Mouse (Mus musculus): ENCODE measurements around the gene Rgs10.

The Rgs10 gene

GRCm38 (mm10) chr7:128417930-128418779, at the start of gene Rgs10:
Rgs10 (minus strand) TSS chr7:128418758.
- ChIA-PET CTCF (interaction anchor here in 1 of 4 experiments (0.7 kb wide), 1 partner anchor 287 kb away, joined by 4 read pairs; no protein-coding TSS in a partner anchor), POLR2A (interaction anchor here in 3 of 4 experiments (0.5 to 1.7 kb wide), 6 partner anchors 18 to 1783 kb away, joined by 3 to 8 read pairs (median 5); no protein-coding TSS in a partner anchor)

- ChIA-PET CTCF (interaction anchor here (0.5 to 3.0 kb wide), 8 partner anchors 8 to 265 kb away, joined by 3 to 17 read pairs (median 4); no protein-coding TSS in a partner anchor), POLR2A (interaction anchor here (0.6 to 4.8 kb wide), 85 partner anchors 9 to 1292 kb away, joined by 3 to 54 read pairs (median 6); partner anchors contain the start of genes 9130023H24Rik (in 2 of the 4), Bag3 (in 2 of the 4), Inpp5f (in 1 of the 4) and Kat8 (in 1 of the 4))
Observed at GRCm38 (mm10) chr7:128462406-128462805, 43.8 kb upstream of the Rgs10 start.

DNA sequence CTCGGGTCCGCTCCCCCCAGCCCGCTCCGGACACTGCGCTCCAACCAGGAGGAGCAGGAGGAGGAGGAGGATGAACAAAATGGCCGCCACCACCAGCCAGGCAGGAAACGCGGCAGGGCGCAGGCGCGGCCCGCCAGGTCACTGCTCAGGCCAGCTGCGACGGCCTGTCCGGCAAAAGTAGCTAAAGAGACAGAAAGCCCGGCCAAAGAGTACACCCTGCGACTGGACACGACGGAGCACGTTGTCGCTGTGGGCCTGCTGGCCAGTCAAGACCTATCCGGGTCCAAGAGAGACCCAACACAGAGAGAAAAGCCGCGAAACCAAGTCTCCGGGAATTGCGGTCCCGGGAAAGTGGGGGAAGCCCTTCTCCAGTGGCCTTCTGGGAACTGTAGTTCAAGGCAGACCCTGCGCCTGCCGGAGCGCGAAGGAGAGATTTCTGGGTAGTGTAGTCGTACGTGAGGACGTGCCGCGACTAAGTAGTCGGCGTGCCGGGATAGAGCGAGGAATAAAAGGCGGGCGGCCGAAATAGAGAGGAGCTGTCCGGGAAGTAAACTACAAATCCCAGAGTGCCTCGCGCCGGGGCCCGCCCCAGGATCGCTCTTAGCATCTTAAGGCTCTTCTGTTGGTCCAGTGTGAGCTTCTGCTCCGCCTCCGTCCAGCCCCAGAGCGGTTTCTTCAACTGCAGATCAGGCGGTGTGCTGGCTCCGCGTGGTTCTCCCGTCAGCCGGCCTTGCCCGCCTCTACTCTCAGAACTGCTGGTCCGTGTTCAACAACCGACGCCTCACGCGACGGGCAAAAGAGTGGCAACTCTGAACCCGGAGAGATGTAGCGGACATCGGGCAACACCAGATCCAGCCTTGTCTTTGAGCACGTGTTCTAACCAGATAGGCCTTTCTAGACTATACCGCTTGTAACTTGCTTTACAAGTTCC, 43.0 kb upstream of the Rgs10 start, which contains the start of gene Tial1:
Tial1 (minus strand) TSS at position 433 of the 931 bp plus-strand sequence.
- ChIA-PET POLR2A (interaction anchor here (0.6 to 4.8 kb wide), 167 partner anchors 9 to 800 kb away, joined by 3 to 54 read pairs (median 5); partner anchors contain the start of genes Bag3 (in 3 of the 4), Inpp5f (in 3 of the 4), Mcmbp (in 3 of the 4) and Fus (in 2 of the 4)), CTCF (interaction anchor here (0.5 to 3.0 kb wide), 15 partner anchors 7 to 526 kb away, joined by 3 to 17 read pairs (median 4); partner anchors contain the start of gene 9130023H24Rik (in 1 of the 4))

- CTCF ChIA-PET: interaction anchor here in 3 of 4 experiments (0.6 to 3.0 kb wide), 5 partner anchors 14 to 265 kb away, joined by 4 to 17 read pairs (median 6); no protein-coding TSS in a partner anchor
Observed at GRCm38 (mm10) chr7:128460865-128461228, 42.3 kb upstream of the Rgs10 start.

DNA sequence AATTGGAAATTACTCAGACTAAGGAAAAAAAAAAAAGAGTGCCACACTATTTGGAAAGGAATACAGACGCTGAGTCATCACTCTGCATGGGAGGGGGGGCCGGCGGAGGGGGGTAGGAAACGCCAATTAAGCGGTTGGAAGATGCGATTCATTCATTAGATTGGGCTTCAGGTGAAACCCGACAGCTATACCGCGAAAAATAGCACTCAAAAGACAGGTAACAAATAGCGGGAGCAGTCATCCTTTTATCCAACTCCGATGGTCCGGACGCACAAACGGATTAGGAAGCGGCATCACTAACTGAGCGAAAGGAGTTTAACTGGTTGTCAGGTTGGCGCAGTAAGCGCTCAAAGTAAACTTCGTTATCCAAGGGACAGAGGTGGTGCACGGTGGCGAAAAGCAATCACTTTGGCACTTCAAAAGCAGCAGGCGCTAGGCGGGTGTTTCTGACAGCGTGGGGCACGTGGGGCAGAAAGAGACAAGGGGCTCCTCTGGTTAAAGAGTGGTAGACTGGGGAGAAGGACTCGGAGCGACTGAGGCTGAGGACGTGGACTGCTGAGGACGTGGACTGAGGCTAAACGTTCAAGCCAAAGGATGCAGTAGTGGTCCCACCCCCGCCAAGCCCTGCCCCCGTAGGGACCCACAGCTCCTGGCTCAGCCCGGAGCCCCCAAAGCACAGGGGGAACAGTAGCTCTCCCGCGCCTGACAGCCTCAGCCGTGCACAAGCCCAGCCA, 41.7 kb upstream of the Rgs10 start:
- CTCF ChIA-PET: interaction anchor here in 2 of 4 experiments (0.6 to 3.0 kb wide), 2 partner anchors 14 to 155 kb away, joined by 4 to 16 read pairs; no protein-coding TSS in a partner anchor
- POLR2A ChIA-PET: interaction anchor here in 3 of 4 experiments (0.6 to 4.8 kb wide), 27 partner anchors 12 to 916 kb away, joined by 3 to 28 read pairs (median 5); partner anchors contain the start of genes Bag3 (in 2 of the 3), Inpp5f (in 1 of the 3) and Mcmbp (in 1 of the 3)

More at GRCm38 (mm10) chr7:128460865-128461228, 42.3 kb upstream of the Rgs10 start:
- POLR2A ChIA-PET: interaction anchor here in 3 of 4 experiments (1.0 to 4.8 kb wide), 44 partner anchors 9 to 549 kb away, joined by 3 to 39 read pairs (median 7); partner anchors contain the start of genes Bag3 (in 3 of the 3), Inpp5f (in 2 of the 3), Mcmbp (in 2 of the 3) and Kat8 (in 1 of the 3)

GRCm38 (mm10) chr7:128459791-128460130, 41.2 kb upstream of the Rgs10 start:
- POLR2A ChIA-PET: interaction anchor here in 3 of 4 experiments (0.7 to 4.8 kb wide), 18 partner anchors 11 to 491 kb away, joined by 3 to 28 read pairs (median 4); partner anchors contain the start of genes Bag3 (in 2 of the 3) and Mcmbp (in 1 of the 3)
- CTCF ChIA-PET: no interaction called here

- CTCF ChIA-PET: interaction anchor here in 1 of 4 experiments (0.6 kb wide), 1 partner anchor 35 kb away, joined by 4 read pairs; no protein-coding TSS in a partner anchor
- POLR2A ChIA-PET: interaction anchor here in 1 of 4 experiments (1.2 to 1.5 kb wide), 2 partner anchors 18 to 123 kb away, joined by 3 to 4 read pairs; no protein-coding TSS in a partner anchor
Observed at GRCm38 (mm10) chr7:128458011-128458410, 39.5 kb upstream of the Rgs10 start.

DNA sequence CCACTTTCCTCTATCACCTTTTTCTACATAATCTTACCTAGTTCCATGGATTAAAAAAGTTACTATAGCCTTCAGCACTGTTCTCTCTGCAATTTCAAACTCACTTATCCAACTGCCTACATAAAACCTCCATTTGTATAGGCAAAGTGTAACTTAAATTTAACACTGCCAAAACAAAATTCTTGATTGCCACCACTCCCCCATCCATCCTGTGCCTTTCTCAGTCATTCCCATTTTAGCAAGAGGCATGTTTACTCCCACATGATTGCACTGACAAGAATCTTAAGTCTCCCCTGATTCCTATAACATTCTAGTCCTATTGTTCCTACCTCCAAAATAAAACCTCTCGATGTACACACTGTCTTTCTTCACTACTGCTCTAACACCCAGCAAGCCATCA, 34.2 kb upstream of the Rgs10 start:
- ChIA-PET CTCF (no interaction called here), POLR2A (interaction anchor here in 1 of 4 experiments (1.1 to 1.9 kb wide), 2 partner anchors 9 kb away, joined by 3 to 10 read pairs; partner anchors contain the start of gene Tial1)

DNA sequence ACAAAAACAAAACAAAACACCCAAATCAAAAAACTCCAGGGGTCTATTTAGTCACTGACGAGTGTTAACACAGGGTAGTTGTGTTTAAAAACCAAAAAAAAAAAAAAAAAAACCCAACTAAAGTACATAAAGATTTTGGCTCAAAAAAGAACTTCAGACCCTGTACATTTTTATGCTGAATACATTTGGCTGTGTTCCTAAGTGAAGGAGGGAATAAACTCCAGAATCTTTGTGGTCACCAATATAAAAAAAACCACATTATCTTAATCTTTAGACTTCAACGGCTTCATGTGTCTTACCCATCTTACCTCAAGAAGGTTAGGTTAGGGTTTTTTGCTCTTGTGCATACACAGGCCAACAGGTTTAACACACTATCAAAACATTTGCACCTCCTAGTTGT, 22.0 kb upstream of the Rgs10 start:
- ChIA-PET CTCF (no interaction called here), POLR2A (interaction anchor here in 1 of 4 experiments (1.8 kb wide), 1 partner anchor 21 kb away, joined by 8 read pairs; the partner anchor contains the start of gene Tial1)

DNA sequence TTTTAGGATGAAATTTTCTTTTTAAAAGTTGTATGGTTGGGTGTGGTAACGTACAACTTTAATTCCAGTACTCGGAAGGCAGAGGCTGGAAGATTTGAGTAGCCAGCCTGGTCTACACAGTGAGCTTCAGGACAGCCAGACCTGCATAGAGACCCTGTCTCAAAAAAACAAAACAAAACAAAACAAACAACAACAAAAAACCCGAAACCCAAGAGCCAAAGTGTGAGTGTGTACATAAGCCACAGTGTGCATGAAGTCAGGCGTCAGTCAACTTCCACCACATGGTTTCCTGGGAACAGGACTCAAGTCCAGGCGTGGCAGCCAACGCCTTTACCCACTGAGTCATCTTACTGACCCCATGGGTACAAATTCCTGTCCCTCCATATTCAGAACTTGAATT, 20.7 kb upstream of the Rgs10 start:
- ChIA-PET CTCF (no interaction called here), POLR2A (interaction anchor here in 2 of 4 experiments (1.8 to 3.0 kb wide), 3 partner anchors 10 to 23 kb away, joined by 4 to 11 read pairs (median 8); partner anchors contain the start of gene Tial1 (in 2 of the 2))

DNA sequence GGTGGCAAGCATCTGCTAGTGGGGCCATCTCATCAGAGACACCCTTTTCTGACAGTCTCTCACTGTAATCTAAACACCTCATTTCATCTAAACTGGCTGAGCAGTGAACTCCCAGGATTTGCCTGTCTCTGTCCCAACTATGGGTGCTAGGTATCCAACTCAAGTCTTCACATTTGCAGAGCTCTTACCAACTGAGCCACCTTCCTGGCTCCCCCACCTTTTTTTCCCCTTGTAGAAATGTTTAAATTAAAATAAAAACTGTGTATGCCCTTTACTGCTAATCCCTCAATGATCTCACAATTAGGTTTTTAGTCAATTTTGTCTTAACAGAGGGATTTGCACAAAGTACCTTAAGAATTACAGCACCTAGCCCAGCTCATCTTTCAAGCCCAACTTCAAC, 19.6 kb upstream of the Rgs10 start:
- POLR2A ChIA-PET: interaction anchor here in 2 of 4 experiments (0.6 to 3.0 kb wide), 7 partner anchors 11 to 595 kb away, joined by 3 to 14 read pairs (median 4); partner anchors contain the start of gene Tial1 (in 2 of the 2)

GRCm38 (mm10) chr7:128433213-128433612, 14.7 kb upstream of the Rgs10 start:
- CTCF ChIA-PET: no interaction called here
- POLR2A ChIA-PET: interaction anchor here in 1 of 4 experiments (0.9 to 1.6 kb wide), 2 partner anchors 22 to 28 kb away, joined by 4 to 5 read pairs; partner anchors contain the start of gene Tial1

More for the DNA sequence above, 19.6 kb upstream of the Rgs10 start:
- CTCF ChIA-PET: interaction anchor here in 2 of 4 experiments (0.6 to 1.0 kb wide), 3 partner anchors 30 to 200 kb away, joined by 3 to 7 read pairs (median 3); partner anchors contain the start of gene 9130023H24Rik (in 1 of the 2)

- ChIA-PET POLR2A (interaction anchor here in 2 of 4 experiments (0.9 to 1.6 kb wide), 3 partner anchors 22 to 29 kb away, joined by 3 to 5 read pairs (median 4); partner anchors contain the start of gene Tial1 (in 2 of the 2)), CTCF (no interaction called here)
Observed at GRCm38 (mm10) chr7:128432574-128432973, 14.0 kb upstream of the Rgs10 start.

DNA sequence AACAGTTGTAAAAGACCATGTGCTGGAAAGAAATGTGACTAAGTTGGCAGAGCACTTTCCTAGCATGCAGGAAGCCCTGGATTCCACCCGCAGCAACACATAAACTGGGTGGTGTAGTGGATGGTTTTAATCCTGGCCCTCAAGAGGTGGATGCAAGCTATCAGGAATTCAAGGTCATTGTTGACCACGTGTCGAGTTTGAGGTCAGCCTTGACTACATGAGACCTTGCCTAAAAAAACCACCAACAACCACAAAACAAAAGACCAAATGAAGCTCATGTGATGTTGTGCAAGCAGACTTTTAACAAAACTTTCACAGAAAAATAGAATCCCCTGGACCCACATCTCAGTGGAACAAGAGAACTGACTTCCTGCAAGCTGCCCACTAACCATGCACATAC, 3.9 kb upstream of the Rgs10 start:
- CTCF ChIA-PET: interaction anchor here in 3 of 4 experiments (0.6 to 1.1 kb wide), 4 partner anchors 13 to 50 kb away, joined by 3 to 6 read pairs (median 4); no protein-coding TSS in a partner anchor
- POLR2A ChIA-PET: interaction anchor here in 1 of 4 experiments (2.7 kb wide), 1 partner anchor 40 kb away, joined by 7 read pairs; the partner anchor contains the start of gene Tial1

- CTCF ChIA-PET: interaction anchor here in 2 of 4 experiments (0.6 to 1.0 kb wide), 2 partner anchors 13 to 49 kb away, joined by 3 read pairs; no protein-coding TSS in a partner anchor
- POLR2A ChIA-PET: interaction anchor here in 2 of 4 experiments (0.9 to 2.7 kb wide), 2 partner anchors 9 to 40 kb away, joined by 3 to 7 read pairs; partner anchors contain the start of gene Tial1 (in 1 of the 2)
Observed at GRCm38 (mm10) chr7:128421701-128422100, 3.1 kb upstream of the Rgs10 start.

DNA sequence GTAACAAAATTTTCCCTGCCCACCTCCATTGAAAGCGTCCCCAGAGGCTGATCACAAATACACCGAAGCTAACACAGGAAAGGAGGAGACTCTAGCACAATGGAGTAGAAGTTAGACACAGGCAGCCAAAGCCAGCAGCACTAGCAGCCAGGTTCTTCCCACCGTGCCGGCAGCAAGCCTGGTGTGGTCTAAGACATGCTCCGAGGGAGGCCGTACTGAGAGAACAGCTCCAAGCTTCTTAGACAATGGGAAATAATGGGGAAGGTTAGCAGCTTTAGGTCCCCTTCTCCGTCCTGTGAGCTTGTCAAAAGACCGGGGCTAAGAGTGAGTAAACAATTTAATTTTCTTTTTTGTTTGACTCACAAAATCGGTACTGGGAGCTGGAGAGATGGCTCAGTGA, 1.1 kb upstream of the Rgs10 start:
- CTCF ChIA-PET: interaction anchor here in 1 of 4 experiments (0.7 to 1.6 kb wide), 2 partner anchors 11 to 305 kb away, joined by 3 read pairs; no protein-coding TSS in a partner anchor
- POLR2A ChIA-PET: interaction anchor here in 3 of 4 experiments (0.6 to 2.3 kb wide), 6 partner anchors 42 to 142 kb away, joined by 3 to 17 read pairs (median 4); partner anchors contain the start of gene Tial1 (in 2 of the 3)
